Comparison of ENCODE assay signal across 9 mouse cellular contexts in genomic region chr7:19697949-19698906, GRCm38 (mm10). TPM values are rescaled to one million over a fixed set of nuclear protein-coding genes. Genes with fewer than 3 reads are reported as not detected.
DNase-seq lines count a peak whose midpoint lies in the region; ATAC-seq lines count a peak whose summit lies in the region.
"Had no signal": no experiment of that assay in that cellular context is flagged by ENCODE, and none has a peak within 500 bp of the region (broad histone marks: within the 10 kb centered on the region; RNA-seq: fewer than 3 reads in every experiment).

No protein-coding gene starts in this region.

- H3K4me1 ChIP-seq in erythroblast, embryonic 14.5 days (ENCODE audit: control insufficient read depth), result peaks cover 65% of the 10 kb centered on the region
- peaks cover 44% of the 10 kb centered on the region for H3K4me1 ChIP-seq in embryonic facial prominence, embryonic 10.5 days
- H3K4me1 ChIP-seq in intestine, embryonic 14.5 days (replicated peaks; ENCODE audit: control insufficient read depth, insufficient read depth, low read length), result peaks cover 24% of the 10 kb centered on the region
- peaks cover 27% of the 10 kb centered on the region for H3K4me1 ChIP-seq in lung, embryonic 16.5 days (replicated peaks; ENCODE audit: control insufficient read depth, insufficient read depth, low read length)

- peaks cover 35% of the 10 kb centered on the region for H3K27me3 ChIP-seq in erythroblast, embryonic 14.5 days (ENCODE audit: control insufficient read depth)
- H3K27me3 ChIP-seq in embryonic facial prominence, embryonic 10.5 days (replicated peaks; ENCODE audit: low read depth, poor library complexity, severe bottlenecking), result no peaks in the 10 kb centered on the region
- no peaks in the 10 kb centered on the region for H3K27me3 ChIP-seq in intestine, embryonic 14.5 days (replicated peaks; ENCODE audit: control insufficient read depth, insufficient read depth, low read length)
- H3K27me3 ChIP-seq in lung, embryonic 16.5 days (ENCODE audit: control insufficient read depth, insufficient read depth, low read depth, low read length), result no peaks in the 10 kb centered on the region
- H3K27me3 ChIP-seq in splenic B cell, adult 2 months (ENCODE audit: control insufficient read depth, insufficient read depth, low read length, poor library complexity, severe bottlenecking), result no peaks in the 10 kb centered on the region

- H3K9me3 ChIP-seq in erythroblast, embryonic 14.5 days (ENCODE audit: control insufficient read depth, low read length), result peaks cover 4% of the 10 kb centered on the region; the same call in 1 of the 2 replicates
- H3K9me3 ChIP-seq in embryonic facial prominence, embryonic 10.5 days, result peaks cover 10% of the 10 kb centered on the region
- no peaks in the 10 kb centered on the region for H3K9me3 ChIP-seq in intestine, embryonic 14.5 days (ENCODE audit: control insufficient read depth, low read length)
- H3K9me3 ChIP-seq in lung, embryonic 16.5 days (ENCODE audit: control insufficient read depth, low read length), result peaks cover 4% of the 10 kb centered on the region; the same call in 1 of the 2 replicates

- WGBS in embryonic facial prominence, embryonic 10.5 days, result 3% methylated on average over 28 of the region's 28 CpGs
- 3% methylated on average over 28 of the region's 28 CpGs for WGBS in intestine, embryonic 14.5 days
- 3% methylated on average over 28 of the region's 28 CpGs for WGBS in lung, embryonic 16.5 days

- H3K9ac ChIP-seq in intestine, embryonic 14.5 days (ENCODE audit: low read length), result peak overlapping the region; percentile 46
- H3K9ac ChIP-seq in lung, embryonic 16.5 days (ENCODE audit: low read length), result peak overlapping the region; percentile 67

- H3K27ac ChIP-seq in embryonic facial prominence, embryonic 10.5 days (replicated peaks), result peak overlapping the region; percentile 73
- no peak overlapping the region for H3K27ac ChIP-seq in intestine, embryonic 14.5 days (ENCODE audit: low read depth)
- H3K27ac ChIP-seq in lung, embryonic 16.5 days (ENCODE audit: low read length), result peak overlapping the region; percentile 51

- peak; percentile 78 for DNase-seq in embryonic facial prominence, embryonic 10.5 days (ENCODE audit: low spot score)
- peak; percentile 71 for DNase-seq in intestine, embryonic 14.5 days (ENCODE audit: low spot score)
- peak; percentile 65 for DNase-seq in splenic B cell, adult 2 months (ENCODE audit: low read depth, low spot score)
- no peak for DNase-seq in frontal cortex, postnatal 14 days (ENCODE audit: low spot score in 2 of 2)
- no peak for DNase-seq in thymus, postnatal 14 days

- peak overlapping the region; percentile 52 for H3K4me2 ChIP-seq in intestine, embryonic 14.5 days (ENCODE audit: low read length)
- H3K4me2 ChIP-seq in lung, embryonic 16.5 days (ENCODE audit: low read depth, low read length), result peak overlapping the region; percentile 62

- peaks cover 33% of the 10 kb centered on the region for H3K36me3 ChIP-seq in erythroblast, embryonic 14.5 days (ENCODE audit: control insufficient read depth)
- peaks cover 41% of the 10 kb centered on the region for H3K36me3 ChIP-seq in embryonic facial prominence, embryonic 10.5 days (replicated peaks)
- H3K36me3 ChIP-seq in intestine, embryonic 14.5 days (ENCODE audit: control insufficient read depth, insufficient read depth, low read length), result peaks cover 10% of the 10 kb centered on the region
- H3K36me3 ChIP-seq in lung, embryonic 16.5 days (ENCODE audit: control insufficient read depth, insufficient read depth, low read length), result peaks cover 10% of the 10 kb centered on the region
- no peaks in the 10 kb centered on the region for H3K36me3 ChIP-seq in splenic B cell, adult 2 months (ENCODE audit: control insufficient read depth, insufficient read depth, low read length, poor library complexity, severe bottlenecking)

- no peak for ATAC-seq in erythroblast, adult 5-6 weeks (replicated peaks; ENCODE audit: low FRiP score, poor library complexity, severe bottlenecking)
- ATAC-seq in intestine, embryonic 14.5 days (replicated peaks; ENCODE audit: low FRiP score, low TSS enrichment, low read depth), result no peak
- 0 out of 2 replicates have a peak, but pooled peaks have one; percentile 1 for ATAC-seq in lung, embryonic 16.5 days (ENCODE audit: low read depth)

- peak overlapping the region; percentile 57 for H3K4me3 ChIP-seq in erythroblast, embryonic 14.5 days (replicated peaks)
- peak overlapping the region; percentile 57 for H3K4me3 ChIP-seq in embryonic facial prominence, embryonic 10.5 days
- H3K4me3 ChIP-seq in intestine, embryonic 14.5 days (ENCODE audit: low read depth, low read length), result peak overlapping the region; percentile 35
- peak overlapping the region; percentile 46 for H3K4me3 ChIP-seq in lung, embryonic 16.5 days (ENCODE audit: low read length)

RNA-seq across cellular contexts. Expression of gene Apoe, which starts 0.8 kb away (rescaled TPM):
- polyA plus RNA-seq in erythroblast, embryonic 14.5 days (2012), result 12.1 and 14.3 TPM in 2 replicates
- 53.0 and 57.3 TPM in 2 replicates for total RNA-seq in erythroblast, adult 5-6 weeks (2015; ENCODE audit: low replicate concordance)
- 220 and 224 TPM in 2 replicates for total RNA-seq in erythroblast, adult 5-6 weeks (2017; ENCODE audit: low replicate concordance)
- 135 and 168 TPM in 2 replicates for polyA plus RNA-seq in embryonic facial prominence, embryonic 10.5 days (2016; fragmentation: Nextera tagmentation; extraction: Ambion mirVana)
- polyA plus RNA-seq in intestine, embryonic 14.5 days (2014; fragmentation: Nextera tagmentation; extraction: Ambion mirVana), result 227 and 233 TPM in 2 replicates
- 470 and 554 TPM in 2 replicates for polyA plus RNA-seq in lung, embryonic 16.5 days (2015; fragmentation: Nextera tagmentation; extraction: Ambion mirVana)

RNA-seq across cellular contexts. Expression of gene Apoc1, which starts 5.8 kb away (rescaled TPM):
- polyA plus RNA-seq in erythroblast, embryonic 14.5 days (2012), result 0.94 and 1.3 TPM in 2 replicates
- total RNA-seq in erythroblast, adult 5-6 weeks (2015; ENCODE audit: low replicate concordance), result 5.8 TPM in 1 of 2 replicates, not detected in the other
- total RNA-seq in erythroblast, adult 5-6 weeks (2017; ENCODE audit: low replicate concordance), result 3.6 TPM in 1 of 2 replicates, not detected in the other
- 3.6 and 4.7 TPM in 2 replicates for polyA plus RNA-seq in embryonic facial prominence, embryonic 10.5 days (2016; fragmentation: Nextera tagmentation; extraction: Ambion mirVana)
- polyA plus RNA-seq in intestine, embryonic 14.5 days (2014; fragmentation: Nextera tagmentation; extraction: Ambion mirVana), result 8.3 and 9.1 TPM in 2 replicates
- 28.4 and 34.9 TPM in 2 replicates for polyA plus RNA-seq in lung, embryonic 16.5 days (2015; fragmentation: Nextera tagmentation; extraction: Ambion mirVana)

RNA-seq across cellular contexts. Expression of gene Apoc4, which starts 16.9 kb away (rescaled TPM):
- polyA plus RNA-seq in erythroblast, embryonic 14.5 days (2012), result 0.10 and 0.20 TPM in 2 replicates
- total RNA-seq in erythroblast, adult 5-6 weeks (2015; ENCODE audit: low replicate concordance), result not detected in 2 replicates
- total RNA-seq in erythroblast, adult 5-6 weeks (2017; ENCODE audit: low replicate concordance), result not detected in 2 replicates
- polyA plus RNA-seq in embryonic facial prominence, embryonic 10.5 days (2016; fragmentation: Nextera tagmentation; extraction: Ambion mirVana), result 0.09 TPM in 1 of 2 replicates, not detected in the other
- 0.17 TPM in 1 of 2 replicates, not detected in the other for polyA plus RNA-seq in intestine, embryonic 14.5 days (2014; fragmentation: Nextera tagmentation; extraction: Ambion mirVana)
- 0.34 and 6.1 TPM in 2 replicates for polyA plus RNA-seq in lung, embryonic 16.5 days (2015; fragmentation: Nextera tagmentation; extraction: Ambion mirVana)
- total RNA-seq: heart, postnatal 14 days had no signal

RNA-seq across cellular contexts. Expression of gene Gm44805, which starts 17.0 kb away (rescaled TPM):
- not detected in 2 replicates for polyA plus RNA-seq in erythroblast, embryonic 14.5 days (2012)
- not detected in 2 replicates for total RNA-seq in erythroblast, adult 5-6 weeks (2015; ENCODE audit: low replicate concordance)
- total RNA-seq in erythroblast, adult 5-6 weeks (2017; ENCODE audit: low replicate concordance), result not detected in 2 replicates
- not detected in 2 replicates for polyA plus RNA-seq in embryonic facial prominence, embryonic 10.5 days (2016; fragmentation: Nextera tagmentation; extraction: Ambion mirVana)
- polyA plus RNA-seq in intestine, embryonic 14.5 days (2014; fragmentation: Nextera tagmentation; extraction: Ambion mirVana), result not detected in 2 replicates
- polyA plus RNA-seq in lung, embryonic 16.5 days (2015; fragmentation: Nextera tagmentation; extraction: Ambion mirVana), result not detected in 2 replicates
- total RNA-seq: heart, postnatal 14 days had no signal

RNA-seq across cellular contexts. Expression of gene Tomm40, which starts 17.0 kb away (rescaled TPM):
- 12.7 and 13.1 TPM in 2 replicates for polyA plus RNA-seq in erythroblast, embryonic 14.5 days (2012)
- total RNA-seq in erythroblast, adult 5-6 weeks (2015; ENCODE audit: low replicate concordance), result 6.5 and 8.2 TPM in 2 replicates
- 3.4 and 9.6 TPM in 2 replicates for total RNA-seq in erythroblast, adult 5-6 weeks (2017; ENCODE audit: low replicate concordance)
- polyA plus RNA-seq in embryonic facial prominence, embryonic 10.5 days (2016; fragmentation: Nextera tagmentation; extraction: Ambion mirVana), result 216 and 221 TPM in 2 replicates
- 143 and 174 TPM in 2 replicates for polyA plus RNA-seq in intestine, embryonic 14.5 days (2014; fragmentation: Nextera tagmentation; extraction: Ambion mirVana)
- polyA plus RNA-seq in lung, embryonic 16.5 days (2015; fragmentation: Nextera tagmentation; extraction: Ambion mirVana), result 82.0 and 87.4 TPM in 2 replicates

Comparison
In these comparisons a context has a peak if more than half of its experiments do, and no peak if none do; other contexts are left out.
1. DNase-seq: peak in embryonic facial prominence, embryonic 10.5 days (single experiment), intestine, embryonic 14.5 days (single experiment) and splenic B cell, adult 2 months (single experiment); none in frontal cortex, postnatal 14 days (0 of 2) and thymus, postnatal 14 days (single experiment).
2. Peak in every context shown above with its lines, with median percentiles within 50 percentile points of each other: H3K4me3 ChIP-seq.